Mouse (Mus musculus): ENCODE data around the gene Hunk. TPM values are rescaled to one million over a fixed set of nuclear protein-coding genes. Genes with fewer than 3 reads are reported as not detected.

Gene Hunk
- polyA plus RNA-seq, 1 experiment, result 0.40 TPM

GRCm38 (mm10) chr16:90416621-90417020 is 30.8 kb downstream of the Hunk start:
- H3K27me3 ChIP-seq (ENCODE audit: control insufficient read depth, insufficient read depth, low read length), result no peaks in the 10 kb centered on the region
- no peak for TF ChIP-seq POLR2A (IDR thresholded peaks at IDR 0.05; ENCODE audit: low read depth, low read length)
- no peaks in the 10 kb centered on the region for H3K36me3 ChIP-seq (ENCODE audit: control insufficient read depth, insufficient read depth, low read length)
- H3K27ac ChIP-seq (ENCODE audit: insufficient read depth, low read length), result no peak overlapping the region
- H3K4me3 ChIP-seq (ENCODE audit: extremely low read depth, insufficient read depth, insufficient read length), result no peak overlapping the region
- no peak for DNase-seq (ENCODE audit: low read depth in 1 of 2, low spot score in 2 of 2)
- no peaks in the 10 kb centered on the region for H3K4me1 ChIP-seq (ENCODE audit: control insufficient read depth, insufficient read depth, insufficient read length)

- DNase-seq (ENCODE audit: low read depth in 1 of 2, low spot score in 2 of 2), result no peak
- H3K4me3 ChIP-seq (ENCODE audit: extremely low read depth, insufficient read depth, insufficient read length), result no peak overlapping the region
- no peaks in the 10 kb centered on the region for H3K4me1 ChIP-seq (ENCODE audit: control insufficient read depth, insufficient read depth, insufficient read length)
- H3K36me3 ChIP-seq (ENCODE audit: control insufficient read depth, insufficient read depth, low read length), result no peaks in the 10 kb centered on the region
- no peak overlapping the region for H3K27ac ChIP-seq (ENCODE audit: insufficient read depth, low read length)
- WGBS, result 28% methylated on average over 12 of the region's 12 CpGs
- no peak for TF ChIP-seq POLR2A (IDR thresholded peaks at IDR 0.05; ENCODE audit: low read depth, low read length)
- H3K27me3 ChIP-seq (ENCODE audit: control insufficient read depth, insufficient read depth, low read length), result no peaks in the 10 kb centered on the region
Observed at GRCm38 (mm10) chr16:90418661-90419060, 32.8 kb downstream of the Hunk start.

- 64% methylated on average over 7 of the region's 7 CpGs for WGBS
- no peak overlapping the region for H3K4me3 ChIP-seq (ENCODE audit: extremely low read depth, insufficient read depth, insufficient read length)
- no peak for DNase-seq (ENCODE audit: low read depth in 1 of 2, low spot score in 2 of 2)
- no peaks in the 10 kb centered on the region for H3K27me3 ChIP-seq (ENCODE audit: control insufficient read depth, insufficient read depth, low read length)
- no peak for TF ChIP-seq CTCF (IDR thresholded peaks at IDR 0.05; ENCODE audit: extremely low read depth, insufficient read depth, insufficient read length, insufficient replicate concordance)
- no peak for TF ChIP-seq POLR2A (IDR thresholded peaks at IDR 0.05; ENCODE audit: low read depth, low read length)
- no peaks in the 10 kb centered on the region for H3K36me3 ChIP-seq (ENCODE audit: control insufficient read depth, insufficient read depth, low read length)
- H3K4me1 ChIP-seq (ENCODE audit: control insufficient read depth, insufficient read depth, insufficient read length), result no peaks in the 10 kb centered on the region
- H3K27ac ChIP-seq (ENCODE audit: insufficient read depth, low read length), result no peak overlapping the region
Observed at GRCm38 (mm10) chr16:90421145-90421544, 35.3 kb downstream of the Hunk start.

- no peak overlapping the region for H3K27ac ChIP-seq (ENCODE audit: insufficient read depth, low read length)
- 73% methylated on average over 8 of the region's 8 CpGs for WGBS
- H3K27me3 ChIP-seq (ENCODE audit: control insufficient read depth, insufficient read depth, low read length), result no peaks in the 10 kb centered on the region
- DNase-seq (ENCODE audit: low read depth in 1 of 2, low spot score in 2 of 2), result no peak
- H3K36me3 ChIP-seq (ENCODE audit: control insufficient read depth, insufficient read depth, low read length), result no peaks in the 10 kb centered on the region
- no peaks in the 10 kb centered on the region for H3K4me1 ChIP-seq (ENCODE audit: control insufficient read depth, insufficient read depth, insufficient read length)
- TF ChIP-seq POLR2A (IDR thresholded peaks at IDR 0.05; ENCODE audit: low read depth, low read length), result no peak
- TF ChIP-seq CTCF (IDR thresholded peaks at IDR 0.05; ENCODE audit: extremely low read depth, insufficient read depth, insufficient read length, insufficient replicate concordance), result no peak
- no peak overlapping the region for H3K4me3 ChIP-seq (ENCODE audit: extremely low read depth, insufficient read depth, insufficient read length)
Observed at GRCm38 (mm10) chr16:90421551-90421950, 35.7 kb downstream of the Hunk start.

GRCm38 (mm10) chr16:90422108-90422529 is 36.3 kb downstream of the Hunk start:
- no peaks in the 10 kb centered on the region for H3K27me3 ChIP-seq (ENCODE audit: control insufficient read depth, insufficient read depth, low read length)
- no peaks in the 10 kb centered on the region for H3K4me1 ChIP-seq (ENCODE audit: control insufficient read depth, insufficient read depth, insufficient read length)
- H3K27ac ChIP-seq (ENCODE audit: insufficient read depth, low read length), result no peak overlapping the region
- no peaks in the 10 kb centered on the region for H3K36me3 ChIP-seq (ENCODE audit: control insufficient read depth, insufficient read depth, low read length)
- no peak for DNase-seq (ENCODE audit: low read depth in 1 of 2, low spot score in 2 of 2)
- TF ChIP-seq POLR2A (IDR thresholded peaks at IDR 0.05; ENCODE audit: low read depth, low read length), result no peak
- WGBS, result 70% methylated on average over 11 of the region's 11 CpGs
- no peak overlapping the region for H3K4me3 ChIP-seq (ENCODE audit: extremely low read depth, insufficient read depth, insufficient read length)

- no peak for TF ChIP-seq CTCF (IDR thresholded peaks at IDR 0.05; ENCODE audit: extremely low read depth, insufficient read depth, insufficient read length, insufficient replicate concordance)
- TF ChIP-seq POLR2A (IDR thresholded peaks at IDR 0.05; ENCODE audit: low read depth, low read length), result no peak
- Histone ChIP-seq H3K27ac (ENCODE audit: insufficient read depth, low read length) (no peak overlapping the region), H3K27me3 (ENCODE audit: control insufficient read depth, insufficient read depth, low read length) (no peaks in the 10 kb centered on the region), H3K4me1 (ENCODE audit: control insufficient read depth, insufficient read depth, insufficient read length) (no peaks in the 10 kb centered on the region), H3K4me3 (ENCODE audit: extremely low read depth, insufficient read depth, insufficient read length) (no peak overlapping the region), H3K36me3 (ENCODE audit: control insufficient read depth, insufficient read depth, low read length) (no peaks in the 10 kb centered on the region)
- 86% methylated on average over 3 of the region's 3 CpGs for WGBS
- DNase-seq (ENCODE audit: low read depth in 1 of 2, low spot score in 2 of 2), result no peak
Observed at GRCm38 (mm10) chr16:90423898-90424297, 38.1 kb downstream of the Hunk start.

- Histone ChIP-seq H3K36me3 (ENCODE audit: control insufficient read depth, insufficient read depth, low read length) (no peaks in the 10 kb centered on the region), H3K27ac (ENCODE audit: insufficient read depth, low read length) (no peak overlapping the region), H3K4me1 (ENCODE audit: control insufficient read depth, insufficient read depth, insufficient read length) (no peaks in the 10 kb centered on the region), H3K27me3 (ENCODE audit: control insufficient read depth, insufficient read depth, low read length) (no peaks in the 10 kb centered on the region), H3K4me3 (ENCODE audit: extremely low read depth, insufficient read depth, insufficient read length) (no peak overlapping the region)
- no peak for TF ChIP-seq POLR2A (IDR thresholded peaks at IDR 0.05; ENCODE audit: low read depth, low read length)
- TF ChIP-seq CTCF (IDR thresholded peaks at IDR 0.05; ENCODE audit: extremely low read depth, insufficient read depth, insufficient read length, insufficient replicate concordance), result no peak
- DNase-seq (ENCODE audit: low read depth in 1 of 2, low spot score in 2 of 2), result no peak
- WGBS, result 81% methylated on average over 9 of the region's 9 CpGs
Observed at GRCm38 (mm10) chr16:90424391-90424790, 38.6 kb downstream of the Hunk start.
